Mouse (Mus musculus): Measurements from ENCODE around the gene Alox12.

Alox12 gene

DNA sequence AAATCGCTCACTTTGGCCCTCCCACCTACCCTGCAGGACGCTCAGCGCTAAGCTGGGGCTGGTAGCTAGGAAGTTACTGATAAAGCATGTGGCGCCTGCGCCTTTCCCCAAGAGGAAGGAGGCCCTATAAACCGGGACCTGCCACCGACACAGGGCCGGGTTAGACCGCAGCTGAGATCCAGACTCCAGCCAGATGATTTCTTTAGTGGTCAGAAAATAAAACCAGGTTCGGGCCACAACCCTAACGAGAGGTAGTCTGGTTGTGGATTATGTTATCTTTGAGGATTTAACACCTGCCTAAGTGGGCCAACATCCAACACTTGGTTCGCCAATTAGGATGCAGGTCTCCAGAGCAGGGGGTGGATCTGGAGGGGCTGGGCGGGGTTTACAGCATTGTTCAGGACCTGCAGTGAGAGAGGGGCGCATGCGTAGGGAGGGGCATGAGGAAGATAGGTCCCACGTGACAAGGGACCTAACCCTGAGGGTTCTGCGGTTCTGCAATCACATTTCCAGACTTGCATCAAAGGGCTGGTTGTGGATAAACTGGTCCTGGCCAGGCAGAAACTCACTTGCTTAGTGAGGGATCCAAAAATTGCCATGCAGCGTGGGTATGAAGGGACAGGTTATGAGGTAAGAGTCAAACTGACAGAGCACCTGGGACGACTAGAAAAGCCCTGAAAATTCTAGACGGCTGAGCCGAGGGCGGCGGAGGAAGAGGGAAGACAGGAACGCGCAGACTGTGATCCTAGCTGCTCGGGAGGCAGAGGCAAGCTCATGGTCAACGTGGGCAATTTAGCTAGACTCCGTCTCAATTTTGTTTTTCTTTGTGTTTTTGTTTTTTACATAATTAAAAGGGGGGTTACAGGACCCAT lies 34.2 kb downstream of the Alox12 start, which contains the start of gene Slc16a13:
Slc16a13 (minus strand) TSS at position 334 of the 872 bp plus-strand sequence.
- peak; percentile 77 for DNase-seq (ENCODE audit: low read depth, low spot score)

DNA sequence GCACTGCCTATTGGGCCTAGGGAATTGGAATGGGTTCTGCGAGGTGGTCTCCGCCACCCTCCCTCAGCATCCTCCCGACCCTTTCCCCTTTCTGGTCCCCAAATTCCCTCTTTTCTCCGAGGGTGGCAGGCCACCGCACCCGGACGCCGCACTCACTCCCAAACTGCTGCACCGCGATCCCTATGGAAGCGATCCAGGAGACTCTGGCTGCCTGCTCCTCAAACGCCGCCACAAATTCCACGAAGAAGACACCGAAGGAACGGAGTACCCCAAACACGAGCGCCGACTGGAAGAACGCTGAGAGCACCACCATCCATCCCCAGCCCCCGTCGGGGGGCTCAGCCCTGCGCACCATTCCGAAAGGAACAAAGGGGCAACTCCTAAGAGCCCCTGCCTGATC lies 34.8 kb downstream of the Alox12 start:
- no peak for DNase-seq (ENCODE audit: low read depth, low spot score)

DNA sequence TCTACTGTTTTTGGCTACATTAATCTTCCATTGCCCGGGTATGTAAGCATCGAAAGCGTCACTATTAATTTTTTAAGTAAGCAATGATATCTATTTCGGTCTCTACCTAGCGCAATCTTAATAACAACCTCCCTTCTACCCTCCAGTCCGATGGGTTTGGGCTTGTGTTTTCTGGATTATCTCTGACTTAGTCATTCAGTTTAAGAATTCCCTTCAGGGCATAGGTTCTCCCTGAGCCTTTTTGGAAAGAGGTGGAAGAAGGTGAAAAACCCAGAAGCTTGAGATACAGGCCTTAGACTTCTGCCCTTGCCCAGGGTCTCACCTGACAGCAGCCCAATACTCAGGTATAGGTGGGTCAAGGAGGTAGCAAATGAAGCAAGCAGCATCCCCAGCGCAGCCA lies 35.3 kb downstream of the Alox12 start:
- no peak for DNase-seq (ENCODE audit: low read depth, low spot score)

DNA sequence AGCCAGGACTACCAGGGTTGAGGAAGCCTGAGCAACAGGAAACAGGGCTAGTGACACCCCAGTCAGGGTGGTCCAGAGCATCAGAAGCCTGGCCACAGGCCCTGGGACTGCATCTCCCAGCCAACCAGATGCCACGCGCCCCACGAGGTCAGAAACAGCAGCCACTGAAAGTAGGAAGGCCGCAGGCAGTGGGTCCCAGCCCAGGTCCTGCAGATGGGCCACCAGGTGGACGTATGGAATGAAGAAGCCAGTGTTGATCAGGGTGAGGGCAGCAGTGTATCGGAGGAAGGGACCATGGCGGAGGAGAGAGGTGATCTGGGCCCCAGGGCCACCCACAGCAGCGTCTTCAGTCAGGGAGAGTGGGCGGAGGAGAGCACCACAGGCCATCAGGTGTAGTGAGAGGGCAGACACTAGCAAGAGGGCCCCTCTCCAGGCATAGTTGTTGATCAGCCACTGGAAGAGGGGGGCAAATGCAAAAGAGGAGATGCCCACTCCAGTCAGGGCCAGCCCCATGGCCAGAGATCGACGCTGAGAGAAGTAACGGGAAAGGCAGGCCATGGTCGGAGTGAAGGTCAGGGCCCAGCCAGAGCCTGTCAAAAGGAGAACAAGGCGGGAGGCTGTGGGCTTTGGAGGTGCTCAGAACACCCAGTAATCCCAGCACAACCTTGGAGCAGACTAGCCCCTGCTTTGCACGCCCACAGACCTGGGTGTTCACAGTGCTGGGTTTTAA lies 36.2 kb downstream of the Alox12 start:
- DNase-seq (ENCODE audit: low read depth, low spot score): no peak

DNA sequence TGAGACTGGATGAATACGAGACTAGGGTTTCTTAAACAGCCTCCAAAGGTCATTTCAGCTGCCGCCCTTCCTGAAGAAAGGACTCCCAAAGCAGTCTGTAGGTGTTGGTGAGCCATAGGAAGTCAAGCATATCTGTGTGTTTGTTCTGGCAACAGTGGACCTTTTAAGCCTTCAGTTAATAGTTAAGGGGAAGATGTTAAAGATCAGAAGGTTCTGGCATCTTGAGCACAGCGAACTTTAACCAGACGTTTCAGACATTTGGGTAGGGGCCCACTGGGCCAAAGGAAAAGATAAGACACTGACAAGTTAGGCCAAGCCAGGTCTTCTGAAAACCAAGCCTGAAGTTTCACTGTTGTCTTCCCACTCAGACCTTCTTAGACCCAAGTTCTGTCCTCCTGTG lies 37.1 kb downstream of the Alox12 start:
- DNase-seq (ENCODE audit: low read depth, low spot score): no peak

DNA sequence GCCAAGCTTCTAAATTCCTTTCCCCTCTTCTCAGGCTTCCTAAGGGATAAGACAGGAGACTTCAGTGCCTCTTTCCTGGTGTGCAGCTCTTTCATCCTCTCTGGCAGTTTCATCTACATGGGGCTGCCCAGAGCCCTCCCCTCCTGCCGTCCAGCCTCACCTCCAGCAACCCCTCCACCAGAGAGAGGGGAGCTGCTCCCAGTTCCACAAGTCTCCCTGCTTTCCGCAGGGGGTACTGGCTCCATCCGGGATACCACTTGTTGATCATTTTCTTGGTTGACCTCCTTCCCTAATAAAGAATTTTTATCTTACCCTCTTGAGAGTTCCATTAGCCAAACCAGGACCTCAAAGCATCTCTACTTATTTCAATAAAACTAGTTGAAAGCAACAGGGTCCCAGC lies 39.0 kb downstream of the Alox12 start:
- no peak for DNase-seq (ENCODE audit: low read depth, low spot score)

DNA sequence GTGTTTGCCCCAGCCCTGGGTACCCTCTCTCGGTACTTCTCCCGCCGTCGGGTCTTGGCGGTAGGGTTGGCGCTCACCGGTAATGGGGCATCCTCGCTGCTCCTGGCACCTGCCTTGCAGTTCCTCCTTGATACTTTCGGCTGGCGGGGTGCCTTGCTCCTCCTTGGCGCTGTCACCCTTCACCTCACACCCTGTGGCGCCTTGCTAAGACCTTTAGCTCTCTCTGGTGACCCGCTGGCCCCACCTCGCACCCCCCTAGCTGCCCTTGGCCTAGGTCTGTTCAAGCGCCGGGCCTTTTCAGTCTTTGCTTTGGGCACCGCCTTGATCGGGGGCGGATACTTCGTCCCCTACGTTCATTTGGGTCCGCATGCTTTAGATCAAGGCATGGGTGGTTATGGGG lies 39.9 kb downstream of the Alox12 start:
- DNase-seq (ENCODE audit: low read depth, low spot score): no peak

DNA sequence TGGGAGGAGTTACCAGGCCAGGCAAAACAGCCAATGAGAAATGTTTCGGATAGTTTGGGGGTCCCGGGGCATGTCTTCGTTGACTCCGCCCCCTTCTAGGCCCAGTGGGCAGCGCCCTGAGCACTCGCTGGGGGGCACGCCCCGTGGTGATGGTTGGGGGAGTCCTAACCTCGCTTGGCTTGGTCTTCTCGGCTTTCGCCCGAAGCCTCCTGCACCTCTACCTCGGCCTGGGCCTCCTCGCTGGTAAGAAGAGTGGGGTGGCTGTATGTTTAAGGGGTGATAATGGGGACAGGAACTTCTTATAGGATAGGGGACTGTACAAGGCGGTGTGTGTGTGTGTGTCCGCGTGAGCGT lies 40.3 kb downstream of the Alox12 start:
- no peak for DNase-seq (ENCODE audit: low read depth, low spot score)

DNA sequence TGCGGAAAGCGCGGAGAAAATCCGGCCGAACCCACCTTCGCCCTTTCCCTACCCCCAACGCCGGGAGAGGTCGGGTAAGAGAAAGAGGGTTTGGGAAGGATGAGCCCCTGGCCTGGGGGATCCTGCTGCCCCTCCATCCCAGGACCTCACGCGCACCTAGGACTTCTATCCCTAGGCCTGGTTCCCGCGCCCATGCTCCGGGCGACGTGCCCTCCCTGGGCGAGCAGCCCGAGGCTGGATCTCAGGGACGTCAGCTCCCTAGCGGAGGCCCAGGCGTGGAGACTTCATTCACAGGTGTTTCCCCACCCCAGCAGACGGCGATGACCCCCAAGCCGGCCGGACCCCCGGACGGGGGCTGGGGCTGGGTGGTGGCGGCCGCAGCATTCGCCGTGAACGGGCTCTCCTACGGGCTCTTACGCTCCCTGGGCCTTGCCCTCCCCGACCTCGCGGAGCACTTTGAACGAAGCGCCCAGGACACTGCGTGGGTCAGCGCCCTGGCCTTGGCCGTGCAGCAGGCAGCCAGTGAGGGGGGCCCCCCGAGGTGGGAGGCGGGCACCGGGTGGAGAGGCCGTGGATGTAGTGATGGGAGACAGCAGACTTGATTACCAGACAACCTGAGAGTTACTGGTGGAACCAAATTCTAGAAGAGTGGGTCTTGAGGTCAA lies 40.8 kb downstream of the Alox12 start:
- DNase-seq (ENCODE audit: low read depth, low spot score): no peak

DNA sequence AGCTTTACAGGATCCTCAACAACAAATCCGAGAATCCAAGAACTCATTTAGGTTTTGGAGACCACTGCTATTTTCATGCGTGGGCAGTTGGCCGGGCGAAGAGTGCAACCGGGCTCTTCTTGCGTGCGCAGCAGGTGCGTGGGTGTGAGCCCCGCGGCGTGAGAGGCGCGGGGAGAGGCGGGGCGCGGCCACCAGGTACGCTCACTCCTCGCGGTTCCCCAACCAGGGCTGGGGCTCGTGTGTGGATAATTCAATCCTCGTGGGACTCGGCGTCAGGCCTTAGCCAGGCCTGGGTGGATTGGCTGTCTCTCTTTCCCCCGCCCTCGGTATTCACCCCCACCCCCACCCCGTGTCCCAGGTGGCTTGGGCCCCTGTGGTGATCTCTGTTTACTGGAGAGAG lies 41.4 kb downstream of the Alox12 start:
- no peak for DNase-seq (ENCODE audit: low read depth, low spot score)

DNA sequence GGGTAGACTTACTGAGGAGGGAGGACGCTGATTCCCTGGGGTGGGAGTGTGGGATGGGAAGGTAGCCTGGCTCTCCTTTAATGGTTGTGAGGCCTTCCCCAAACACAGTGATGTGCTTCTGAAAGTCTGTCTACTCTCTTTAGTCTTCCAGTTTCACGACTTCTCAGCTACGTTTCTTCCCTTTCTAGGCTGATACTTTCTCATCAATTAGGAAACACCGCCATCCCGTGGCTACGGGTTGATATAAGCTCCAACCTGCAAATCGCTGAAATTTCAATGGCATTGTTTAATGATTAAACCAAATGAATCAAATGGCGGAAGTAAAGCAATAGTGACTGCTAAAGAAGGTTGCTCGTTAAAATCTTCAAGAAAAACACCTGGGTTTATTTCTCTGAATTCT lies 42.3 kb downstream of the Alox12 start:
- DNase-seq (ENCODE audit: low read depth, low spot score): no peak

DNA sequence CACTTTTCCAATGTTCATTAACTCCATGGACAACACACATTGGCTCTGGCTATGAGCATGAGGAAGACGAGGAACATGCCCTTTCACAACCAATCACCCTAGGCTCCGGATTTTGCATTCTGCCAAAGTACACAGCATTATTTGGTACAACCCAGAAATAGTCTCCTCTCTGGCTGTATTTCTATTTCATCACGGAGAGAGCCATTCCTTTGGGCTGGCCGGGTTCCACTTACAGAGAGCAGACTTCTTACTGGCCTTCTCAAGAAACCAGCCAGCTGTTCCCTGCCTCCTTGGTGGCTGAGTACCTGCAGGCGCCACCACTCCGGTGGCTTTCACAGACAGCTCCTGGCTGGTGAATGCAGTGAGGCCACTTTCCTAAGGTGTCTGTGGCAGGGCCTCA lies 42.7 kb downstream of the Alox12 start, which contains the start of gene Slc16a11:
Slc16a11 (plus strand) TSS at position 330 of the 400 bp plus-strand sequence.
- no peak for DNase-seq (ENCODE audit: low read depth, low spot score)

DNA sequence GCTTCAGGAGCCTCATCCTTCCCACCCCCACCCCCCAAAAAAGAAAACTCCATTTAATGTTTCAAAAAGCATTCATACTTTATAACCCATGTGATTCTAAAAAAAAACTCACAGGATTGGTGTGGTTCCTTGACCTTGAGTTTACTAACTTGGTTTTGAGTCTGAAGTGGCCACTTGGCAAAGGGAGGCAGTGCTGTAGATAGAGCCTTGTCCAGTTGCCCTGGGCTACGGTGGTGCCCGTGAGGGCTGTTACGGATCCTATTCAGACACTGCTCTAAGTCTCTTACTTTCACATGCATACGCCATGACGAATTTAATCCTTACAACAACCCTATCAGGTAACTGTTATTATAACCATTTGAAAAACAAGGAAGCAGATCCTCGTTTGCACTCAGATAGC lies 43.2 kb downstream of the Alox12 start:
- DNase-seq (ENCODE audit: low read depth, low spot score): no peak

DNA sequence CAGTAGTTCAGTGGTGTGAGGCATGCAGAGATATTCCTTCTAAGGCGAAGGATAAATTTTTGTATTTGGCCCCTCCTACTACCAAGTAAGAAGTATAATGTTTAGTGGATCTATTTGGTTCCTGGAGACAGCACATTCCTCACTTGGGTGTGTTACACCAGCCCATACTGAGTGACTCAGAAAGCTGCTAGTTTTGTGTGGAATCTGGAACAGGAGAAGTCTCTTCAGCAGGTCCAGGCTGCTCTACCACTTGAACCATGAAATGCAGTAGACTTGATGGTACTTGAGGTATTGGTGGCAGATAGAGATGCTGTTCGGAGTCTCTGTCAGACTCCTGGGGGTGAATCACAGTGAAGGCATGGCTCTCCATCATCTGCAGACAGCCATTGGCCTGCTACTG lies 44.5 kb downstream of the Alox12 start:
- no peak for DNase-seq (ENCODE audit: low read depth, low spot score)

DNA sequence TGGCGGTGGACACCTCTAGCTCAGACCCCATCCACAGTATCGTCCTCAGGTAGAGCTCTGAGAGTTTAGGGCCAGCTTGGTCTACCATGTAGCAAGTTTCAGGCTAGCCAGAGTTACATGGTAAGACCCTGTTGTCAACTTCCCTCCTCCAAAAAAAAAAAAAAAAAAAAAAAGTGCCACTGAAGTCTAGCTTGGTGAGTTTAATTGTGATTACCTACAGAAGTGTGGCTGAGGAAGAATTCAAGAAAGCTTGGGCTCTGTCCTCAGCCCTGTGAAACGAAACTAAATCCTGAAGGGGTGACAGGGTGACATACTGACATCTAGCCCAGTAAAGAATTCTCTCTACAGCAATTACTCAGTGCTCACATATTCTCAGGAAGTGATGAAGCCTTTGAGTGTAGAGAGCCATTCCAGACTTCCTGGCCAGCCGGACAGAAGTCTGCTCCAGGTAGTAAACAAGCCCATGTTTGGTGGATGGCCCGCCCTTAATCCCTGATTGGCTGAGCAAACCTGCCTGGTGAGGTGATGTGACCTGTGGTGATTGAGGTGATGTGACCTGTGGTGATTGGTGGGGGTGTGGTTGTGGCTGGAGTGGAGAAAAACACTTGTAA lies 46.3 kb downstream of the Alox12 start:
- DNase-seq (ENCODE audit: low read depth, low spot score): no peak

DNA sequence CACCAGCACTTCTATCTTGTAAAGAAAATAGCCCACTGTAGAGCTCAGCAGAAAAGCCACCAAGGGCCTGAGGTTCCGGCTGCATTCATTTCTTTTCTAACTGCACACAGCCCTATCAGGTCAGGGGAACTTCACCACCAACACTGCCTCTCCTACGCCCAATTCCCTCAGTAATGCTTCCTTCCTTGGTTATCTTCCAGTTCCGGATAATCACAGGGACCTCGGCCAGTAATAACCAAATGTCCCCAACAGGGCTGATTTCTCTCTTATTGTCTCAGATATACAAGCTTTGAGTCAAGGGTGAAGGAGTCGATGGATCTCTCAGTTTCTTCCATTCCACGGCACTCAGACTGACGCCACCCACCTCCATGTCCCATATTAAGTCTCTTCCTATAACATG lies 47.9 kb downstream of the Alox12 start:
- DNase-seq (ENCODE audit: low read depth, low spot score): no peak

DNA sequence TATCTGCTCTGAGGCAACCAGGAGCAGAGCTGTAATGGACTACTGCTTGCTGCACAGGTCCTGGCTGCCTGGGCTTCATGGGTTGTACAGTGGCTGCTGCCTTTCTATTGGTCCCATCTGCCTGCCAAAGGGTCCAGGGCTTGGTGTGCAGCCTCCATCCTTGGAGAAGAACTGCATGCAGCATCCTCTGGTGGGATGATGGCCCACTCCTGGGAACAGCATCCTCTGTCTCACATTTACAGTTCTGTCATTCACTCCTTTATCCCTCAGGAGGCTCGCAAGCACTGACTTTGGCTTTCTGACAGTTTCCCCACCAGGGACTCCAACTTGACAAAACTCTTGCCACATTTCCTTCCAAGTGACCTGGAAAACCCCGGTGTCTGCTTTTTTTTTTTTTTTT lies 48.4 kb downstream of the Alox12 start:
- DNase-seq (ENCODE audit: low read depth, low spot score): no peak

DNA sequence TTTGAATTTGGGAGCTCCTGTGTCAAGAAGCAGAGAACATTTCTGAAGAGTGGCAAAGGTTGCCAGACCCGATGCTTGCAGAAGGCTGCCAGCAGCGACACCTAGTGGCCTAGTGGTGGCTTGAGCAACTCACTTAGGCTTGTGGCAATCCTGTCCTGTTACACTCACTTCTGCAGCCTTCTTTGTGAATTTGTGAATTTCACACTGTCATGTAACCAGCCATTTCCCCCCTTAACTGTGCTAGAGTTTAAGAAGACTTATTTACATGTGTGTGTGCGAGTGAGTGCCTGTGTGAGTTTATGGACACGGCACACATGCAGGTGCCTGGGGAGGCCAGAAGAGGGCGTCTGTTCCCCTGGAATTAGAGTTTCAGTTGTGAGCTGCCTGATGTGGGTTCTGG lies 53.5 kb downstream of the Alox12 start:
- DNase-seq (ENCODE audit: low read depth, low spot score): peak; percentile 63

DNA sequence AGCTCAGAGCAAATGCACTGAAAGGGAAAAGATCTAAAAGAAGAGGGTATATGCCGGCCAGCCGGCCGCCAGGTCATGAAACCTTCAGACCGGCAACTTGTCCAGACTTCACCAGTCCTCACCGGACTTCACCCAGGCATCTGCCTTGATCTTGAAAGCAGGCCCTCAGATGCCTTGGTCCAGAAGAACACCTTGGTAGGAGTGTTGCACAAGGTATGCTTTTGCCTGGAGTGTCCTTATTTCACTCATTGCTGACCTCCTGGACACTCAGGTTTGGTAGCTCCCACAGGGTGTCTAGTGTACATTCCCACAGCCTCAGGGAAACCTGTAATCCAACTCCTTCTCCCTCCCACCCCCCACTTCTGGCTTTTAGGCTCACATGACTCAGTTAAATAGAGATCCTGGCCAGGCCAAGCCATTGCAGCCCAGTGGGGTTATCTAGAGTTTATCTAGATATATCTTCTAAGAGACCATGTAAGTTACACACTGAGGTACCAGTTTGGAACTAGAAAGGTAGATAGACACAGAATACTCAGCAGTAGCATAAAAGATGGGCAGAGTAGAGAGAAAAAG lies 55.0 kb downstream of the Alox12 start:
- DNase-seq (ENCODE audit: low read depth, low spot score): no peak

DNA sequence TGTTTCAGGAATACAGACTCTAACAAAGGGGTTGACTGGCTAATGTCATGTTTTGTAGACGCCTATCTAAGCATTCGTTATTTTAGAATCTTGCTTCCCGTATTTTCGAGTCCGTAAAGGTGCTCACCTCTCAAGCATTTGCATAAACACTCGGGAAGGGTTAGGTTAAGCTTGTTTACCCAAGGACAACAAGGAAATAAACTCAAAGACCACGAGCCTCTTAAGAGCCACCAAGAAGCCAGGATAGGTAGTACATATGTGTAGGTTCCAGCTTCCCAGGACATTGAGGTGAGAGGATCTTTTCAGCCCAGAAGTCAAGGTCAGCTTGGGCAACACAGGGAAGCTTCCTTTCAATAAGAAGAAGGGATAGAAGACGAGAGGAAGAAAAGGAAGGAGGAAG lies 56.0 kb downstream of the Alox12 start:
- no peak for DNase-seq (ENCODE audit: low read depth, low spot score)

DNA sequence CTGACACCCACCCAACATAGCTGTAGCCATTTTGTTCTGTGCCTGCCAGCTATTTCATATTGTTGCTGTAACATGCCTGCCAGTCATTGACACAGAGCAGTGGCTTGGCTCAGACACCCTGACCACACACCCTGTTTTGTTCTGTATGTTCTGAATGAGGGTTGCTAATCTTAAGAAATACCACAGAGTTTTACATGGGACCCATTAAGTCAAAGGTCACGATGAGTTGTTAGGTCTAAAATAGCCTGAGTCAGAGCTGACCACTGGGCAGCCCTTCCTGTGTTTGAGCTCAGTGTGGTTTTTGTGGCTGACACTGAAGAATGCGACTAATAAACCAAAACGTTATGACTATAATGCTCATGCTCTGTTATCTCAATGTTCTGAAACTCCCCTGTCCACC lies 56.8 kb downstream of the Alox12 start:
- no peak for DNase-seq (ENCODE audit: low read depth, low spot score)

Data from c-Kit-negative CD71-positive TER-119-positive erythroid progenitor cells, embryonic 14.5 days (primary cell).